Mouse (Mus musculus): ENCODE measurements around the gene Hist1h4h. TPM values are rescaled to one million over a fixed set of nuclear protein-coding genes. Genes with fewer than 3 reads are reported as not detected.
A peak's percentile ranks its signal among the peaks of the same experiment; 100 is the strongest.
"Not testable (repeated sequence)": the region's sequence is repeated elsewhere in the genome, so short reads cannot be mapped to it uniquely, and the experiment has no call there.

Hist1h4h gene
- total RNA-seq, 2 experiments from 2014 or later: 280 to 315 TPM

GRCm38 (mm10) chr13:23575271-23575851 is 44.5 kb downstream of the Hist1h4h start, which contains the start of gene Hist1h3d:
Gene Hist1h3d (plus strand): TSS chr13:23575763.
- peak; percentile 36 to 55 for DNase-seq (ENCODE audit: low spot score in 2 of 2)

GRCm38 (mm10) chr13:23575864-23576313 is 45.0 kb downstream of the Hist1h4h start:
- not testable (repeated sequence) for DNase-seq (ENCODE audit: low spot score in 2 of 2)

GRCm38 (mm10) chr13:23576351-23576881 is 45.6 kb downstream of the Hist1h4h start:
- no peak for DNase-seq (ENCODE audit: low spot score in 2 of 2)

- DNase-seq (ENCODE audit: low spot score in 2 of 2): no peak
These were observed 46.2 kb downstream of the Hist1h4h start for GRCm38 (mm10) chr13:23576906-23577639.

GRCm38 (mm10) chr13:23577835-23578234 is 47.0 kb downstream of the Hist1h4h start:
- DNase-seq (ENCODE audit: low spot score in 2 of 2): no peak

Small RNAs within 50 kb of the gene (microRNA-seq; reads per million reads assigned to microRNA genes)
- gene Gm44297 (0 reads per million in 2 experiments), gene Gm44359 (0 reads per million in 2 experiments), gene Gm44394 (0 reads per million in 2 experiments), gene n-TStga1 (0.20 to 0.22 reads per million in 2 experiments)

Other genes with a start within 250 kb of the Hist1h4h start
- gene Zfp322a, start 161.8 kb upstream of the Hist1h4h start, total RNA-seq (2021): 10 to 100 TPM; 37.0 to 40.8 TPM
- 1 to 10 TPM; 7.0 to 7.5 TPM for gene Abt1, start 107.2 kb upstream of the Hist1h4h start, total RNA-seq (2021)
- not detected for gene Btn1a1, start 65.1 kb upstream of the Hist1h4h start, total RNA-seq (2021)
- gene Btn2a2, start 42.2 kb upstream of the Hist1h4h start, total RNA-seq (2021): under 1 TPM; 0.53 to 0.58 TPM
- 10 to 100 TPM; 45.7 to 51.3 TPM for gene Hist1h2af, start 2.9 kb downstream of the Hist1h4h start, total RNA-seq (2021)
- 10 to 100 TPM; 19.1 to 19.9 TPM for gene Hist1h3g, start 4.4 kb downstream of the Hist1h4h start, total RNA-seq (2021)
- gene Hist1h2bh, start 12.3 kb downstream of the Hist1h4h start, total RNA-seq (2021): 1 to 10 TPM; 5.1 TPM
- 10 to 100 TPM; 28.3 to 32.7 TPM for gene Hist1h3f, start 13.0 kb downstream of the Hist1h4h start, total RNA-seq (2021)
- gene Hist1h4f, start 20.6 kb downstream of the Hist1h4h start, total RNA-seq (2021): 100 to 1,000 TPM; 140 to 182 TPM
- 1 to 10 TPM; 6.4 to 6.6 TPM for gene Hist1h1d, start 22.2 kb downstream of the Hist1h4h start, total RNA-seq (2021)
- gene Hist1h3e, start 31.3 kb downstream of the Hist1h4h start, total RNA-seq (2021): 10 to 100 TPM; 77.0 to 85.3 TPM
- gene Hist1h2ae, start 40.2 kb downstream of the Hist1h4h start, total RNA-seq (2021): 10 to 100 TPM; 13.0 to 14.0 TPM
- 100 to 1,000 TPM; 105 to 126 TPM for gene Hist1h2bg, start 40.3 kb downstream of the Hist1h4h start, total RNA-seq (2021)
- 10 to 100 TPM; 44.2 to 62.6 TPM for gene Hist1h2bf, start 43.1 kb downstream of the Hist1h4h start, total RNA-seq (2021)
- gene Hist1h2ad, start 43.3 kb downstream of the Hist1h4h start, total RNA-seq (2021): 1 to 10 TPM; 5.3 to 5.6 TPM
- 10 to 100 TPM; 13.0 to 15.0 TPM for gene Hist1h3d, start 44.7 kb downstream of the Hist1h4h start, total RNA-seq (2021)
- 100 to 1,000 TPM; 147 to 163 TPM for gene Hist1h4d, start 50.5 kb downstream of the Hist1h4h start, total RNA-seq (2021)
- gene Hist1h2be, start 90.1 kb downstream of the Hist1h4h start, total RNA-seq (2021): 1 to 10 TPM; 6.7 to 8.4 TPM
- 10 to 100 TPM; 69.3 to 81.5 TPM for gene Hist1h1e, start 91.5 kb downstream of the Hist1h4h start, total RNA-seq (2021)
- 1 to 10 TPM; 2.6 to 3.3 TPM for gene Hist1h2ac, start 152.9 kb downstream of the Hist1h4h start, total RNA-seq (2021)
- gene Hist1h2bc, start 153.1 kb downstream of the Hist1h4h start, total RNA-seq (2021): 10 to 100 TPM; 27.9 to 28.0 TPM
- not detected for gene Hist1h1t, start 164.8 kb downstream of the Hist1h4h start, total RNA-seq (2021)
- 100 to 1,000 TPM; 102 to 111 TPM for gene Hist1h4c, start 167.4 kb downstream of the Hist1h4h start, total RNA-seq (2021)
- gene Hfe, start 179.8 kb downstream of the Hist1h4h start, total RNA-seq (2021): 1 to 10 TPM; 3.4 to 5.9 TPM
- 100 to 1,000 TPM in 1 of 2 experiments, 10 to 100 TPM in 1; 87.1 to 106 TPM for gene Hist1h1c, start 207.8 kb downstream of the Hist1h4h start, total RNA-seq (2021)
- gene Hist1h3c, start 214.6 kb downstream of the Hist1h4h start, total RNA-seq (2021): 10 to 100 TPM; 23.5 to 26.8 TPM
- gene Hist1h2bb, start 215.7 kb downstream of the Hist1h4h start, total RNA-seq (2021): 10 to 100 TPM; 38.1 to 45.9 TPM
- 10 to 100 TPM; 65.7 to 68.4 TPM for gene Hist1h2ab, start 220.1 kb downstream of the Hist1h4h start, total RNA-seq (2021)
- 10 to 100 TPM; 67.7 to 73.1 TPM for gene Hist1h3b, start 221.2 kb downstream of the Hist1h4h start, total RNA-seq (2021)
- gene Hist1h4b, start 226.0 kb downstream of the Hist1h4h start, total RNA-seq (2021): 10 to 100 TPM; 80.9 to 84.6 TPM
- 10 to 100 TPM; 71.9 to 72.7 TPM for gene Hist1h4a, start 230.2 kb downstream of the Hist1h4h start, total RNA-seq (2021)
- gene Hist1h3a, start 231.3 kb downstream of the Hist1h4h start, total RNA-seq (2021): 10 to 100 TPM; 68.7 to 70.1 TPM
- 10 to 100 TPM; 47.3 to 51.5 TPM for gene Hist1h1a, start 232.6 kb downstream of the Hist1h4h start, total RNA-seq (2021)
- not detected for gene Trim38, start 238.9 kb downstream of the Hist1h4h start, total RNA-seq (2021)